Mouse (Mus musculus) hindbrain, embryonic 13.5 days (tissue): ENCODE measurements at regions not wholly inside any gene's neighbourhood (a gene's known extent, or its start where the extent isn't known, plus 50 kb on each side); places are given as distances from the start of the nearest gene placed in this dataset.

ENCODE experiments used
- ATAC-seq: fragments of 200-750 bp; cut with Nextera tagmentation; 2 replicates; pipeline ENCODE4 v1.8.0; 2017; ENCODE audit warnings: moderate TSS enrichment; ENCODE audit not compliant: low FRiP score
- H3K27ac ChIP-seq: fragments of 300-500 bp; sonication (generic); 2 replicates; pipeline ENCODE4 v1.5.1; 2015; ENCODE audit warnings: inconsistent platforms, mild to moderate bottlenecking, moderate library complexity
- H3K27me3 ChIP-seq: fragments of 300-500 bp; sonication (generic); 2 replicates; pipeline ENCODE4 v1.6.1; 2015; ENCODE audit warnings: mild to moderate bottlenecking, inconsistent platforms
- H3K36me3 ChIP-seq: fragments of 300-500 bp; sonication (generic); 2 replicates; pipeline ENCODE4 v1.6.1; 2015; ENCODE audit warnings: mild to moderate bottlenecking, inconsistent platforms
- H3K4me1 ChIP-seq: fragments of 300-500 bp; sonication (generic); replicated peaks from 2 replicates; pipeline ENCODE4 v1.6.1; 2015; ENCODE audit warnings: inconsistent platforms
- H3K4me2 ChIP-seq: fragments of 300-500 bp; sonication (generic); 2 replicates; pipeline ENCODE4 v1.6.1; 2015; ENCODE audit warnings: inconsistent platforms, mild to moderate bottlenecking, moderate library complexity
- H3K4me3 ChIP-seq: fragments of 300-500 bp; sonication (generic); 2 replicates; pipeline ENCODE4 v1.5.1; 2015; ENCODE audit warnings: mild to moderate bottlenecking, inconsistent platforms
- H3K9ac ChIP-seq: fragments of 300-500 bp; sonication (generic); 2 replicates; pipeline ENCODE4 v1.6.1; 2015; ENCODE audit warnings: mild to moderate bottlenecking, inconsistent platforms
- H3K9me3 ChIP-seq: fragments of 300-500 bp; sonication (generic); 2 replicates; pipeline ENCODE4 v1.6.1; 2016; ENCODE audit warnings: inconsistent platforms
- whole genome bisulfite sequencing: fragments of 180-500 bp; shearing (Covaris S2); methylation state at CpG from one replicate; pipeline ENCODE4 v1.1.7; 2015; 5-methylcytosine and 5-hydroxymethylcytosine counted together

GRCm38 (mm10) chr2:34080176-34080575, 192.4 kb upstream of the Mvb12b start:
- Histone ChIP-seq H3K9ac (no peak overlapping the region), H3K4me1 (peaks cover 40% of the 10 kb centered on the region), H3K9me3 (peaks cover 5% of the 10 kb centered on the region; the same call in 1 of the 2 replicates), H3K27ac (0 out of 2 replicates have a peak overlapping the region, but pooled peaks have one; percentile 83), H3K27me3 (no peaks in the 10 kb centered on the region), H3K36me3 (0 out of 2 replicates have a peak, but pooled peaks cover 5% of the 10 kb centered on the region), H3K4me3 (no peak overlapping the region), H3K4me2 (no peak overlapping the region)
- 9% methylated on average over 3 of the region's 3 CpGs for whole genome bisulfite sequencing
- ATAC-seq = peak; percentile 19; the same call in 1 of the 2 replicates

- ATAC-seq = no peak; the same call in 1 of the 2 replicates
- peak overlapping the region; percentile 83 for H3K27ac ChIP-seq
- no peak overlapping the region for H3K9ac ChIP-seq
- 57% methylated on average over 12 of the region's 12 CpGs for WGBS
- H3K4me3 ChIP-seq = no peak overlapping the region
- H3K9me3 ChIP-seq = peaks cover 5% of the 10 kb centered on the region; the same call in 1 of the 2 replicates
- 0 out of 2 replicates have a peak, but pooled peaks cover 5% of the 10 kb centered on the region for H3K36me3 ChIP-seq
- H3K4me2 ChIP-seq = no peak overlapping the region
- H3K27me3 ChIP-seq = no peaks in the 10 kb centered on the region
- peaks cover 35% of the 10 kb centered on the region for H3K4me1 ChIP-seq
Measured at GRCm38 (mm10) chr2:34079282-34079681, 191.5 kb upstream of the Mvb12b start.

- H3K4me1 ChIP-seq = peaks cover 30% of the 10 kb centered on the region
- 53% methylated on average over 4 of the region's 4 CpGs for WGBS
- peaks cover 5% of the 10 kb centered on the region; the same call in 1 of the 2 replicates for H3K9me3 ChIP-seq
- no peak overlapping the region for H3K9ac ChIP-seq
- H3K4me3 ChIP-seq = no peak overlapping the region
- peak overlapping the region; percentile 83 for H3K27ac ChIP-seq
- H3K4me2 ChIP-seq = no peak overlapping the region
- H3K36me3 ChIP-seq = 0 out of 2 replicates have a peak, but pooled peaks cover 5% of the 10 kb centered on the region
- no peak; the same call in 1 of the 2 replicates for ATAC-seq
- no peaks in the 10 kb centered on the region for H3K27me3 ChIP-seq
Measured at GRCm38 (mm10) chr2:34078875-34079262, 191.1 kb upstream of the Mvb12b start.

- ATAC-seq = peak; percentile 73
- no peak overlapping the region for H3K4me2 ChIP-seq
- peaks cover 29% of the 10 kb centered on the region for H3K4me1 ChIP-seq
- H3K9me3 ChIP-seq = peaks cover 5% of the 10 kb centered on the region; the same call in 1 of the 2 replicates
- 0 out of 2 replicates have a peak, but pooled peaks cover 5% of the 10 kb centered on the region for H3K36me3 ChIP-seq
- peak overlapping the region; percentile 83 for H3K27ac ChIP-seq
- WGBS = 39% methylated on average over 3 of the region's 3 CpGs
- no peaks in the 10 kb centered on the region for H3K27me3 ChIP-seq
- H3K9ac ChIP-seq = no peak overlapping the region
- H3K4me3 ChIP-seq = no peak overlapping the region
Measured at GRCm38 (mm10) chr2:34078248-34078874, 190.6 kb upstream of the Mvb12b start.

- Histone ChIP-seq H3K27ac (no peak overlapping the region), H3K27me3 (no peaks in the 10 kb centered on the region), H3K9ac (no peak overlapping the region), H3K9me3 (peaks cover 1% of the 10 kb centered on the region; the same call in 1 of the 2 replicates), H3K4me1 (peaks cover 29% of the 10 kb centered on the region), H3K4me3 (no peak overlapping the region), H3K4me2 (no peak overlapping the region), H3K36me3 (0 out of 2 replicates have a peak, but pooled peaks cover 3% of the 10 kb centered on the region)
- WGBS = 79% methylated on average over 4 of the region's 4 CpGs
- no peak for ATAC-seq
Measured at GRCm38 (mm10) chr2:34076346-34076745, 188.6 kb upstream of the Mvb12b start.

- ATAC-seq = no peak
- no peaks in the 10 kb centered on the region for H3K9me3 ChIP-seq
- peaks cover 16% of the 10 kb centered on the region for H3K4me1 ChIP-seq
- no peak overlapping the region for H3K4me2 ChIP-seq
- H3K27ac ChIP-seq = no peak overlapping the region
- no peak overlapping the region for H3K9ac ChIP-seq
- 77% methylated on average over 3 of the region's 3 CpGs for WGBS
- H3K4me3 ChIP-seq = no peak overlapping the region
- H3K27me3 ChIP-seq = no peaks in the 10 kb centered on the region
- H3K36me3 ChIP-seq = no peaks in the 10 kb centered on the region
Measured at GRCm38 (mm10) chr2:34074066-34074465, 186.3 kb upstream of the Mvb12b start.

- Histone ChIP-seq H3K9ac (no peak overlapping the region), H3K27ac (0 out of 2 replicates have a peak overlapping the region, but pooled peaks have one; percentile 63), H3K4me2 (no peak overlapping the region), H3K9me3 (no peaks in the 10 kb centered on the region), H3K27me3 (no peaks in the 10 kb centered on the region), H3K36me3 (no peaks in the 10 kb centered on the region), H3K4me1 (peaks cover 9% of the 10 kb centered on the region; the same call in 1 of the 2 replicates), H3K4me3 (no peak overlapping the region)
- WGBS = 72% methylated on average over 13 of the region's 13 CpGs
- no peak for ATAC-seq
Measured at GRCm38 (mm10) chr2:34065592-34065991, 177.8 kb upstream of the Mvb12b start.

GRCm38 (mm10) chr2:34065090-34065489, 177.3 kb upstream of the Mvb12b start:
- H3K9me3 ChIP-seq = no peaks in the 10 kb centered on the region
- H3K36me3 ChIP-seq = no peaks in the 10 kb centered on the region
- H3K27ac ChIP-seq = peak overlapping the region; percentile 63
- H3K4me1 ChIP-seq = peaks cover 9% of the 10 kb centered on the region; the same call in 1 of the 2 replicates
- no peak overlapping the region for H3K9ac ChIP-seq
- no peak overlapping the region for H3K4me2 ChIP-seq
- H3K27me3 ChIP-seq = no peaks in the 10 kb centered on the region
- 49% methylated on average over 10 of the region's 10 CpGs for WGBS
- peak; percentile 46; the same call in 1 of the 2 replicates for ATAC-seq
- no peak overlapping the region for H3K4me3 ChIP-seq

- Histone ChIP-seq H3K9me3 (no peaks in the 10 kb centered on the region), H3K36me3 (no peaks in the 10 kb centered on the region), H3K27me3 (no peaks in the 10 kb centered on the region), H3K4me2 (no peak overlapping the region), H3K9ac (no peak overlapping the region), H3K27ac (0 out of 2 replicates have a peak overlapping the region, but pooled peaks have one; percentile 2), H3K4me1 (no peaks in the 10 kb centered on the region; the same call in 1 of the 2 replicates), H3K4me3 (no peak overlapping the region)
- no peak for ATAC-seq
- 68% methylated on average over 13 of the region's 13 CpGs for WGBS
Measured at GRCm38 (mm10) chr2:34056552-34056951, 168.8 kb upstream of the Mvb12b start.

GRCm38 (mm10) chr2:34043064-34043463, 155.3 kb upstream of the Mvb12b start:
- H3K36me3 ChIP-seq = no peaks in the 10 kb centered on the region
- no peaks in the 10 kb centered on the region for H3K9me3 ChIP-seq
- H3K4me3 ChIP-seq = no peak overlapping the region
- no peak for ATAC-seq
- peaks cover 9% of the 10 kb centered on the region for H3K4me1 ChIP-seq
- H3K9ac ChIP-seq = no peak overlapping the region
- H3K27ac ChIP-seq = no peak overlapping the region
- no peaks in the 10 kb centered on the region for H3K27me3 ChIP-seq
- H3K4me2 ChIP-seq = no peak overlapping the region
- 88% methylated on average over 5 of the region's 5 CpGs for WGBS

GRCm38 (mm10) chr2:34042336-34042735, 154.6 kb upstream of the Mvb12b start:
- H3K4me3 ChIP-seq = no peak overlapping the region
- peaks cover 9% of the 10 kb centered on the region for H3K4me1 ChIP-seq
- H3K36me3 ChIP-seq = no peaks in the 10 kb centered on the region
- no peaks in the 10 kb centered on the region for H3K9me3 ChIP-seq
- 72% methylated on average over 7 of the region's 7 CpGs for WGBS
- no peak overlapping the region for H3K4me2 ChIP-seq
- no peaks in the 10 kb centered on the region for H3K27me3 ChIP-seq
- H3K27ac ChIP-seq = no peak overlapping the region
- ATAC-seq = no peak
- no peak overlapping the region for H3K9ac ChIP-seq

GRCm38 (mm10) chr2:34038982-34039381, 151.2 kb upstream of the Mvb12b start:
- H3K27ac ChIP-seq = peak overlapping the region; percentile 49
- no peak overlapping the region for H3K9ac ChIP-seq
- H3K9me3 ChIP-seq = no peaks in the 10 kb centered on the region
- no peaks in the 10 kb centered on the region for H3K27me3 ChIP-seq
- 67% methylated on average over 8 of the region's 8 CpGs for WGBS
- ATAC-seq = no peak
- peaks cover 12% of the 10 kb centered on the region for H3K4me1 ChIP-seq
- no peak overlapping the region for H3K4me3 ChIP-seq
- no peak overlapping the region for H3K4me2 ChIP-seq
- H3K36me3 ChIP-seq = no peaks in the 10 kb centered on the region
